Mouse (Mus musculus): ENCODE measurements around the gene Dgcr2. TPM values are rescaled to one million over a fixed set of nuclear protein-coding genes. Genes with fewer than 3 reads are reported as not detected.

The Dgcr2 gene
- polyA plus RNA-seq, 1 experiment from 2014 or later = 110 TPM

Other genes with a start within 250 kb of the Dgcr2 start
- gene Med15, start 165.7 kb downstream of the Dgcr2 start, polyA plus RNA-seq (2014; fragmentation: Nextera tagmentation; extraction: Ambion mirVana) = 40.2 and 40.4 TPM in 2 replicates
- gene Klhl22, start 138.9 kb downstream of the Dgcr2 start, polyA plus RNA-seq (2014; fragmentation: Nextera tagmentation; extraction: Ambion mirVana) = 62.1 and 62.4 TPM in 2 replicates
- 9.5 and 13.1 TPM in 2 replicates for gene Scarf2, start 101.3 kb downstream of the Dgcr2 start, polyA plus RNA-seq (2014; fragmentation: Nextera tagmentation; extraction: Ambion mirVana)
- gene B830017H08Rik, start 65.4 kb downstream of the Dgcr2 start, polyA plus RNA-seq (2014; fragmentation: Nextera tagmentation; extraction: Ambion mirVana) = 0.19 and 0.36 TPM in 2 replicates
- 3.2 and 3.4 TPM in 2 replicates for gene Car15, start 60.2 kb downstream of the Dgcr2 start, polyA plus RNA-seq (2014; fragmentation: Nextera tagmentation; extraction: Ambion mirVana)
- gene Gm20518, start 6.9 kb downstream of the Dgcr2 start, polyA plus RNA-seq (2014; fragmentation: Nextera tagmentation; extraction: Ambion mirVana) = 0.09 and 0.36 TPM in 2 replicates
- gene Tssk1, start 4.3 kb downstream of the Dgcr2 start, polyA plus RNA-seq (2014; fragmentation: Nextera tagmentation; extraction: Ambion mirVana) = 0.05 and 0.08 TPM in 2 replicates
- 0.28 TPM in 1 of 2 replicates, not detected in the other for gene Tssk2, start 75 bp upstream of the Dgcr2 start, polyA plus RNA-seq (2014; fragmentation: Nextera tagmentation; extraction: Ambion mirVana)
- gene Ess2, start 12.8 kb upstream of the Dgcr2 start, polyA plus RNA-seq (2014; fragmentation: Nextera tagmentation; extraction: Ambion mirVana) = 42.0 and 45.1 TPM in 2 replicates
- gene Gsc2, start 16.5 kb upstream of the Dgcr2 start, polyA plus RNA-seq (2014; fragmentation: Nextera tagmentation; extraction: Ambion mirVana) = not detected in 2 replicates
- gene Slc25a1, start 29.7 kb upstream of the Dgcr2 start, polyA plus RNA-seq (2014; fragmentation: Nextera tagmentation; extraction: Ambion mirVana) = 127 and 131 TPM in 2 replicates
- not detected in 2 replicates for gene Vpreb2, start 81.9 kb upstream of the Dgcr2 start, polyA plus RNA-seq (2014; fragmentation: Nextera tagmentation; extraction: Ambion mirVana)
- 142 and 147 TPM in 2 replicates for gene Dgcr6, start 154.3 kb upstream of the Dgcr2 start, polyA plus RNA-seq (2014; fragmentation: Nextera tagmentation; extraction: Ambion mirVana)
- gene Prodh, start 191.6 kb upstream of the Dgcr2 start, polyA plus RNA-seq (2014; fragmentation: Nextera tagmentation; extraction: Ambion mirVana) = 8.6 and 10.3 TPM in 2 replicates
- 9.6 and 10.7 TPM in 2 replicates for gene Rtn4r, start 229.1 kb upstream of the Dgcr2 start, polyA plus RNA-seq (2014; fragmentation: Nextera tagmentation; extraction: Ambion mirVana)

All from neural tube, embryonic 11.5 days (tissue).